Mouse (Mus musculus): ENCODE results near the gene Hist1h1e.
"Not testable (repeated sequence)": the region's sequence is repeated elsewhere in the genome, so short reads cannot be mapped to it uniquely, and the experiment has no call there.

The Hist1h1e gene

GRCm38 (mm10) chr13:23573034-23573897, 49.1 kb downstream of the Hist1h1e start:
- DNase-seq (ENCODE audit: low spot score): not testable (repeated sequence)

DNA sequence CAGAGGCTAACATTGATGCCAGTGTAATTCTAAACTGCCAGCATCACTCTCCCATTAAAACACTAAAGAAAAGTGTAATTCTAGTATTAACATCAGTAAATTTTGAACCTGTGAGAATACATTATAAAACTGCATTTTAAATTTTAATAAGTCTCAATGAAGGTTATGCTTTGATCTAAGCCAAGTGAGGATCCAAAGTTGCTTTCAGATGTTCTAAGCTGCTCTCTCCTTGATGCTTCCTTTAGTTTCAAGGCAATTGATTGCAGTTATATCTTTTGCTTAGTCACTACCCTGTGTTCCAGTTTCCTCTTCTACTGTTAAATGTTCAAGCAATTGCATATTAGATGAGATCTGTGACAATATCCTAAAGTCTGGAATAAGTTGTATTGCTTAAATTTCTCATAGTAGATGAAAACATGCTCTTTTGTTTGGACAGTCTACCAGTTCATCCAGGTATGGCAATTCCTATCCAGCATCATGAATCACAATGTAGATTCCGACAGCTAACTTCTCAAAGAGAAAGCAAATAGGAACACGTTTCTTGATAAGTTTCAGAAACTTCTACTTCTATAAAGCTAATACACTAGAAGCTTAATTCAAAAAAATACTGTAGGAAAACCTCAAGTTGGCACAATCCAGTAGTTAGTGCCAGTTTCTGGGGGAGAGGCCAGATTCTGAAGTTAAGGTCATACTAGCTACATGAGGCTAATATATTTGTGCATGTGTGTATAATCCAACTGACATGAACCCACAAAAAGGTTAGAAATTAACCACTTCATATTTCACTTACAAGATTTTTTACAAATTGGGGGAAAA, 49.9 kb downstream of the Hist1h1e start:
- no peak for DNase-seq (ENCODE audit: low spot score)

DNA sequence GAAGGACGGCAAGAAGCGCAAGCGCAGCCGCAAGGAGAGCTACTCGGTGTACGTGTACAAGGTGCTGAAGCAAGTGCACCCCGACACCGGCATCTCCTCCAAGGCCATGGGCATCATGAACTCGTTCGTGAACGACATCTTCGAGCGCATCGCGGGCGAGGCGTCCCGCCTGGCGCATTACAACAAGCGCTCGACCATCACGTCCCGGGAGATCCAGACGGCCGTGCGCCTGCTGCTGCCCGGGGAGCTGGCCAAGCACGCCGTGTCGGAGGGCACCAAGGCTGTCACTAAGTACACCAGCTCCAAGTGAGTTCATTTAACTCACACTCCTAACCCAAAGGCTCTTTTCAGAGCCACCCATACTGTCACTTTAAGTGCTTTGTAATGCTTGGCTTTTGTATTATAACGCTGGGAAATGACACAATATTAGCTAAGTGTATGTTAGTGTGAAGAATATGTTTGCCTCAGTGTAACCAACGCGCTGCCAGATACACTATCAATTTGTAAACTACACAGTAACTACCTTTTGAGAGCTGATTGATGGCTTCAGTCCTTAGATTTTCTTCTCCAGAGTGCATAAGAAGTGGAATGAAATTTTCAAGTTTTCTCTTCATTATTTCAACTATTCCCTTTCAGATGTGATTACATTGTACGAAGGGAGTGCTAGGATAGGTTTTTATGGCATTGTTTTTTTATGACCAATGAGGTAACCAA, 50.7 kb downstream of the Hist1h1e start:
- DNase-seq (ENCODE audit: low spot score): not testable (repeated sequence)

- DNase-seq (ENCODE audit: low spot score): peak; percentile 88
Measured at GRCm38 (mm10) chr13:23571022-23571503, 51.3 kb downstream of the Hist1h1e start, which contains the start of the genes Hist1h2ae and Hist1h2bg. TSS of gene Hist1h2ae (minus strand) at chr13:23571220. TSS of gene Hist1h2bg (plus strand) at chr13:23571396.
